Mouse (Mus musculus) hematopoietic stem cell, adult 5-6 weeks (primary cell): ENCODE measurements around the gene Veph1. TPM values are rescaled to one million over a fixed set of nuclear protein-coding genes. Genes with fewer than 3 reads are reported as not detected.
A peak's percentile ranks its signal among the peaks of the same experiment; 100 is the strongest.

Source experiments
- ATAC-seq, 2 experiments: fragments of 125-278 bp in 1 of 2; replicated peaks in 1 of 2; 2 replicates each; pipeline ENCODE4 v1.8.0; 2016 to 2017; ENCODE audit warnings: inconsistent platforms in 2 of 2, mild to moderate bottlenecking in 2 of 2, moderate number of reproducible peaks in 2 of 2, low read depth in 1 of 2, moderate TSS enrichment in 1 of 2; ENCODE audit not compliant: low FRiP score in 2 of 2, poor library complexity in 2 of 2, severe bottlenecking in 2 of 2, insufficient read depth in 1 of 2, low TSS enrichment in 1 of 2
- total RNA-seq: library from RNA; stranded (forward); fragments of 172-1452, 232-1000 nt; gene quantifications from 2 replicates; pipeline ENCODE4 v1.2.3, GENCODE M21; 2017

The Veph1 gene
- total RNA-seq, 1 experiment from 2014 or later: 0.25 TPM

- ATAC-seq: no peak
Measured at GRCm38 (mm10) chr3:66078898-66079537, 217.6 kb downstream of the Veph1 start.

DNA sequence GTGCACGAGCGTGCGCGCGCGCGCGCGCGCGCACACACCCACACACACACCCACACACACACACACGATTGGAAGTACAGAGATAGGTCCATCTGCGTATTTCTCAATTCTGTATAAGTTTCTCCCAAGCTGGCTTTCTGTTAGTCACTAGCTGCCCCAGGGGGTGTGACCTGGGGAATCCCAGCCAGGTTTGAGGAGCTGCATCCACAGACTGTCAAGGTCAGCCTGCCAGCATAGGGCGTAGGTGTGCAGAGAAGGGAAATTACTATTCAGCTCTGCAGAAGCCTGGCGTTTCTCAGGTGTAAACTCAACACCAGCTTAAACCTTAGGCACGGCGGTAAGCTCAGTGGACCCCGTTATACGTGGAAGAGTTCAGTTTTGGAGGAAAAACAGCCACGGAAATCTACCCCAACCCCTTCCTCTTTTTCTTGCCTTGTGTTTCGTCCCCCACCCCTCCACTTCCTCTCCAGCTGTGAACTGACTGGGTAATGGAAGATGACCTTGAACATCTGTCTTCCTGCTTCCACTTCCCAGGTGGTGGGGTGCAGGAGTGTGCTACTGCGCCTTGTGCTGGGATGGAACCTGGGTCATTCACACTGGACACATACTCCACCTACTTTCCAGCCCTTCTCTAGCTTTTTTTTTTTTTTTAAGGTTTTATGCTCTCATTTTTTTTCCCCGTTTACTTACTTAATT is 218.5 kb downstream of the Veph1 start:
- peak; percentile 53 to 71 for ATAC-seq

- ATAC-seq: no peak
Measured at GRCm38 (mm10) chr3:66070274-66070673, 226.4 kb downstream of the Veph1 start.

GRCm38 (mm10) chr3:66063881-66064280 is 232.8 kb downstream of the Veph1 start:
- ATAC-seq: no peak

GRCm38 (mm10) chr3:66056912-66057311 is 239.7 kb downstream of the Veph1 start:
- no peak for ATAC-seq

DNA sequence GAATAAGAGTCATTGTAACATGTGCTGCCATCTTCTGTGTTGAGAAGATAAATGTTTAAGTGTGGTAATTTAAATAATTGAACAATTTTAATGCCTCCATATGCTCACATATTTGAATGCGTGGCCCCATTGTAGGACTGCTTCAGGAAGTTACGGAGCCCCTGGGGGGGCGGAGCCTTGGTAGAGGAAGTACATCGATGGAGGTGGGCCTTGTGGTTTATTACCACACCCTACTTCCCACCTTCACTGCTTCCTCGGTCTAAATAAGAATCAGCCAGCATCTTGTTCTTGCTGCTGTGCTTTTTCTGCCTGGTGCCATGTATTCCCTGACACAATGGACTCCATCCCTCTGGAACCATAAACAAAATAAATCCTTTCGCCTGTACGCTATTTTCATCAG is 241.0 kb downstream of the Veph1 start:
- ATAC-seq: peak in 1 of 2 experiments; percentile 36; a peak in 1 of 4 replicates

- no peak for ATAC-seq
Measured at GRCm38 (mm10) chr3:66050092-66050886, 246.3 kb downstream of the Veph1 start.

DNA sequence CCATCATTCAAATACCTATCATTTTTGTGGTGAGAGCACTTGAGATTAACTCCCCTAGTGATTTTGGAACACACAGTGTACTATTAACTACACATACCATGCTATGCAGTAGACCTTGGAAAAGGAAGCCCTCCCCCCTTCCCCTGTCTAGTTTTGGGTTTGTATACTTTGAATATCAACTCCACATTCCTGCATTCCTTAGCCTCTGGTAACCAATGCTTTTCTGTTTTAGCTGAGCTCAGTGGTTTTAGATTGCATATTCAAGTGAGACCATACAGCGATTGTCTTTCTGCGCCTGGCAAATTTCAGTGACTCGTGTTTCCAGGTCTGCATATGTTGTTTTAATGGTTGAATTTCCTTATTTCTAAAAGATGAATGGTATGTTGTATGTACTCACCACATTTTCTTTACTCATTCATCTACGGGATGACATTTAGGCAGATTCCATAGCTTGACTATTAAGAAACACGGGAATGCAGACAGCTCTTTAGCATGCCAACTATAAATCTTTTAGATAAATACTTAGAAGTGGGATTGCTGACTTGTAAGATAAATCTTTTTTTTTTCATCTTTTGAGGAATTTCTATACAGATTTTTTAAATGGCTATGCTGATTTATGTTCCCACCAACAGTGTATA is 255.7 kb downstream of the Veph1 start:
- no peak for ATAC-seq

DNA sequence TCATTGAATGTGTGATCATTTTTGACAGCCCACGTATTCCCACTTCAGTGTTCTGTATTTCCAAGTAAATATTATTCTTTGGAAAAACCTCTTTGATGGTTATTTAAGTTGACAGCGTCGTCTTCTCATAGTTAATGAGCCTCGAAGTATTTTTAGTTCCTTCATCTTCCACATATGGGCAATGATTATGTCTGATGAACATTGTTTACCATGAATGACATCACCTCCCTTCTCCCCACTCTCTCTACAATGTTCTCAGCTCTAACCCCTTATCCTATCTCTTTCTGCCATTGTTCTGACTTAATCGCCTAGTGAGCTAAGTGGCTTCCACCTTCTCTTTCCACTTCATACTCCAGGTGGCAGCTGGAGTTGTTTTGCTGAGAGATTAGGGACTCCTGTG is 261.4 kb downstream of the Veph1 start:
- ATAC-seq: no peak

DNA sequence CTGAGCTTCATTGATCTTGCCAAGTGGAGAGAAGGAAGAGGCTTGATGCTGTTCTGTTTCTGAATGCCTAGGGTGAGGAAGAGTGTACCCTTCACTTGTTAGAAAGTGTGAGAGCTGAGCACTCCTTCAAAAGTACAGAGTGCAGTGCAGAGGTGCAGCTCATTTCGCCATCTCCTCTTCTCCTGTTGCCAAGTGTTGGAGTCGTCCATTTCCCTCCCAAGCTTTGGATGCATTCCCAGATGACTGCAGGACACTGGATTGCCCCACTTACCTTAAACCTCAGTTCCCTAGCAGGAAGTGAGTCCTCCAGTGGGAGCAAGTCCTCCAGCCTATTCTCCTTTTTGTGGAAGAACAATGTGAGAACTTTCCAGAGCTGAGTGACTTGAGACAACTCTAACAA is 263.3 kb downstream of the Veph1 start:
- ATAC-seq: no peak

DNA sequence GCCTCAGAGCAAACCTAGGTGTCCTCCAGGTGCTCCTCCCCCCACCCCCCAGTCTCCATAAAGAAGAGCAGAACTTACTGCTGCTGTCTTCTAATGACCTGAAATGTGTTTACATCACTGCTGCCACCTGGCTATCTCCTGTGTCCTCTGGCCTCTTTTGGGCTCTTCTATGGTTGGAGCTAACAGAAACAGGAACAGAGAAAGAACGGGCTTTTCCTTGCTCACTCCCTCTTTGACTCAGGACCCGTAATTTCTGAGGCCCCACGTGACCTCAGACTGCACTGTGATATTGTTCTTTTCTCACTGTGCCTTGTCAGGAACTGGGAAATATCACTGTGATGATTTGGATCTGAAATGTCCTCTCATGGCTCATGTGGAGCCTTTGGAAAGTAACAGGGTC is 271.2 kb downstream of the Veph1 start:
- ATAC-seq: no peak

DNA sequence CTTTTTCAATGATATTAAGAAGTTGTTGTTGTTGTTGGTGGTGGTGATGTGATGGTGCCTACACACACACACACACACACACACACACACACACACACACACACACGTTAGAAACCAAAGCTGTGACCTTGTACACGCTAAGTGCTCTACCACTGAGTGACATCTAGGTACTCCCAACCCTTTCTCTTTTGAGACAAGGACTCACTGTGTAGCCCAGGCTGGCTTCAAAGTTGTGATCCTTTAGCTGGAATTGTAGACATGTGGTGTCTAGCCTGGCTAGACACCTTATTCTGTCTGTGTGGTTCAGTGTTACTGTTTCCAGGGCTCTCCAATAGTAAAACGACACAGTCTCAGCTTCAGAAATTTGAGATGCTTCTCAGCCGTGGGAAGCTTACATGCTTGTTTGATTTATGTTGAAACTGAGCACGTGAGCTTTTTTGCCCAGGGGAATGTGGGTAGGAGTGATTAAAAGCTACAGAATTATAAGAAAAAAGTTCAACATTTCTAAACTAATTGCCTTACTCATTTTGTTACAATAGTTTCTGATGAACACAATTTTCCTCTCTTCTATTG is 272.3 kb downstream of the Veph1 start:
- ATAC-seq: no peak

GRCm38 (mm10) chr3:66019171-66019570 is 277.5 kb downstream of the Veph1 start:
- no peak for ATAC-seq

- no peak for ATAC-seq
Measured at GRCm38 (mm10) chr3:66007632-66008401, 288.8 kb downstream of the Veph1 start.

DNA sequence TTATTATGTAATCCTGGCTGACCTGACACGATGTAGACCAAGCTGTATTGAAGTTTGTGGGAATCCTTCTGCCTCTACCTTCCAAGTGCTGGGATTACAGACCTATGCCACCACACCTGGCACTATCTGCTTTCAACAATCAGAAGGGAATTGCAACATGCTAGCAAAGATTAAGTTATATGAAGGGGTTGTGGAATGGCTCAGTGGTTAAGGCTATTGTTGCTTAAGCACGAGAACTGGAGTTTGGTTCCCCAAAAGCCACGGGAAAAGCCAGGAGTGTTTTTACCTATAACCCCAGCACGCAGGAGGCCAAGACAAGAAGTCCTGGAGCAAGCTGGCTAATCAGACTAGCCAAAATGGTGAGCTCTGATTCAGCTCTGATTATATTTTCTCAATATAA is 291.6 kb downstream of the Veph1 start:
- ATAC-seq: peak in 1 of 2 experiments; percentile 10; a peak in 1 of 4 replicates

DNA sequence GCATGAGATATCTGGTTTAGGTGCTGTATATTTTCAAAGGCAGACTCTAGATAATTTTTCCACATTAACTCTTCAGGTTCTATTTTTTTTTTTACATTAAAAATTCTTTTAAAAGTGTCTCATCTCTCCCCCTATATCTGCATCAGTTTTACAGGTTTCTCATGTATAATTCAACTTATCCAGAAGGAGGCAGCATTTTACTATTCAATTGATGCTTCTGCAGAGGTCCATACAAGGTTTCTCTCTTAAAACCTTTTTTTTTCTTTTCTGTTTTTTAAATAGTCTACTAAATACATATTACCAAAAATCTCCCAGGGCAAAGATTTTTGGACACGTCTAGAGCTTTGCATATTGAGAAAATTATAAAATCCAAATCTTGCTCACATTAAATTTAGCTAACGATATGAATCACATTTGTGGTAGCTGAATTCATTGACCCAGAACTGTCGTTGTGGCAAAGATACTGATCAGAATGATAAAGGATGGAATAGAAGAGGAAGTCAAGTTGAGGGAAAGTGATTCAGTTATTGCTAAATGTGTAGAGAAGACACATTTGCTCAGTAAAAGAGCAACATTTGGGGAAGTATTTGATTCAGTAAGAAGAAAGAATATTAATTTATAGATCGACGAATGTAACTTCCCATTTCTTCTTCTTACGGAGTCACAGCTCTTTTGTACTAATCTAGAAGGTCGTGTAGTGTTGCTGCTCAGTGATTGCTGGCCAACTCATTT is 292.3 kb downstream of the Veph1 start:
- peak; percentile 25 to 46; a peak in 3 of 4 replicates for ATAC-seq
